Mouse (Mus musculus) erythroblast, embryonic 14.5 days (primary cell): ENCODE measurements at regions not wholly inside any gene's neighbourhood (a gene's known extent, or its start where the extent isn't known, plus 50 kb on each side); places are given as distances from the start of the nearest gene placed in this dataset.

ENCODE experiments used
- GATA1 ChIP-seq: IDR thresholded peaks from 2 replicates; pipeline ENCODE4 v1.6.1; 2012; ENCODE audit warnings: low read length, inconsistent platforms, mixed read lengths
- TAL1 ChIP-seq: IDR thresholded peaks from 3 replicates; pipeline ENCODE4 v1.6.1; 2012; ENCODE audit warnings: low read length, inconsistent platforms, mixed read lengths

DNA sequence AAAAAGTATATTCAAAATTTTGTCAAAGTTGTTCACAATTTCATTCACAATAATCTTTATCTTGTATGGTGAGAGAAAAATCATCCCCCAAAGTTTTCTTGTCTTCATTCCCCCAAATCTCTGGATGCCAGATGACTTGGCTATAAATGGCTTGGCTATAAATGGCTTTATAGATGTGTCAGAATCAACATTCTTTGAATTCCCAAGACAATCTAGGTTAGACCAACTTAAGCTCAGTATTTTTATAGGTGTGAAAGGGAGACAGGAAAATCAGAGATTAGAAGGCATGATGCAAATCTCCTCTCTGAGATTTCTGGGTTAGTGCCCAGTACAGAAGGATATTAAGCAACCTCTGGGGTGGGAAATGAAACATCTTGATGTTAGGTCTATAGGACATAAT is 685.4 kb downstream of the Ttll7 start:
- TF ChIP-seq GATA1 (no peak), TAL1 (no peak)
